Mouse (Mus musculus): ENCODE data around the gene Drg1. TPM values are rescaled to one million over a fixed set of nuclear protein-coding genes. Genes with fewer than 3 reads are reported as not detected.

The Drg1 gene
- polyA plus RNA-seq, 1 experiment from 2014 or later = 321 TPM

DNA sequence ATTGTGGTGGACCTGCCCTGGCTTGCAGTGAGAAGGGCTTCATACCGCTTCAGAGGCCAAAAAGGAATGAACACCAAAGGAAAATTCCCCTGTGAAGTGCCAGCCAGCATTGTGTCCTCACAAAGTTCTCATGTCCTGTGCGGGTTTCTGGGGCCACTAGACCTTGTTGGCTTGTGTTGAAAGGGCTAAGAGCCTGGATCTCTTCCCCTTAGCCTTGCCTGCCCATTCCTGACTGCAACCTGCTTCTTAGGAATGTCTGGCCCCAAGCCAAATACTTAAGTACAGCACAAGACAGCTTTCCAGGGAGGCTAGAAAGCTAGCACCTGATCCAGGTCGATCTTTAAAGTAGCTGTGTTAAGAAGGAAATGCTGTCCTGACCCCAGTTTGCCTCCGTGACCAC, 36.6 kb upstream of the Drg1 start:
- Histone ChIP-seq H3K9ac (ENCODE audit: low read depth, low read length) (no peak overlapping the region), H3K4me1 (replicated peaks; ENCODE audit: control insufficient read depth, insufficient read depth, low read length) (no peaks in the 10 kb centered on the region), H3K27me3 (ENCODE audit: control insufficient read depth, insufficient read depth, low read length) (no peaks in the 10 kb centered on the region), H3K9me3 (ENCODE audit: control insufficient read depth, low read length) (no peaks in the 10 kb centered on the region), H3K4me3 (ENCODE audit: low read depth, low read length) (no peak overlapping the region), H3K4me2 (replicated peaks; ENCODE audit: low read depth, low read length) (no peak overlapping the region), H3K27ac (ENCODE audit: low read depth, low read length) (no peak overlapping the region), H3K36me3 (ENCODE audit: control insufficient read depth, insufficient read depth, low read length) (peaks cover 48% of the 10 kb centered on the region)
- no peak for DNase-seq (ENCODE audit: low spot score)
- ATAC-seq (ENCODE audit: low FRiP score) = no peak
- WGBS = 88% methylated on average over 4 of the region's 4 CpGs

DNA sequence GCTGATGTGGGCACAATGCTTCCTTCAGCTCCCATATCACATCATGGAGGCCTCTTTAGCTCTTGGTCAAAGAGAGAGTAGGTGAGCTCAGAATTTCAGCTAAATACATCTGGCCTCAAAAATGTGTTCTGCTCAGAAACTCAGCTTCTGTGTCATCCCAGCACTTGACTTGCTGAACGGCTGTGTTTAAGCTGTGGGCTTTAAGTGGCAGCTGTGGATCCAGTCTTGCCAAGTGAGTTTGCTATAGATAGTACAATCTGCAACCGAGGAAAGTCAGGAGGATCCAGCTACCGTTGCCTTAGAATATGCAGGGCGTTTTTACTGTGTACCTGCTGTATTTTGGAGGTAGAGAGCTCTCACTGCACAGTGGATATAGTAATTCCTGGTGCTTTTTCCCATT, 36.2 kb upstream of the Drg1 start:
- Histone ChIP-seq H3K9ac (ENCODE audit: low read depth, low read length) (no peak overlapping the region), H3K4me3 (ENCODE audit: low read depth, low read length) (no peak overlapping the region), H3K36me3 (ENCODE audit: control insufficient read depth, insufficient read depth, low read length) (peaks cover 46% of the 10 kb centered on the region), H3K4me2 (replicated peaks; ENCODE audit: low read depth, low read length) (no peak overlapping the region), H3K4me1 (replicated peaks; ENCODE audit: control insufficient read depth, insufficient read depth, low read length) (no peaks in the 10 kb centered on the region), H3K27ac (ENCODE audit: low read depth, low read length) (no peak overlapping the region), H3K9me3 (ENCODE audit: control insufficient read depth, low read length) (no peaks in the 10 kb centered on the region), H3K27me3 (ENCODE audit: control insufficient read depth, insufficient read depth, low read length) (no peaks in the 10 kb centered on the region)
- no peak for ATAC-seq (ENCODE audit: low FRiP score)
- no peak for DNase-seq (ENCODE audit: low spot score)
- 94% methylated on average over 4 of the region's 4 CpGs for WGBS

- H3K27me3 ChIP-seq (ENCODE audit: control insufficient read depth, insufficient read depth, low read length) = no peaks in the 10 kb centered on the region
- no peak for DNase-seq (ENCODE audit: low spot score)
- H3K4me2 ChIP-seq (replicated peaks; ENCODE audit: low read depth, low read length) = no peak overlapping the region
- H3K9me3 ChIP-seq (ENCODE audit: control insufficient read depth, low read length) = no peaks in the 10 kb centered on the region
- no peak overlapping the region for H3K27ac ChIP-seq (ENCODE audit: low read depth, low read length)
- no peak for ATAC-seq (ENCODE audit: low FRiP score)
- no peak overlapping the region for H3K9ac ChIP-seq (ENCODE audit: low read depth, low read length)
- H3K4me1 ChIP-seq (replicated peaks; ENCODE audit: control insufficient read depth, insufficient read depth, low read length) = 0 out of 2 replicates have a peak, but pooled peaks cover under 1% of the 10 kb centered on the region
- peaks cover 39% of the 10 kb centered on the region for H3K36me3 ChIP-seq (ENCODE audit: control insufficient read depth, insufficient read depth, low read length)
- WGBS = 96% methylated on average over 5 of the region's 5 CpGs
- H3K4me3 ChIP-seq (ENCODE audit: low read depth, low read length) = no peak overlapping the region
Measured at GRCm38 (mm10) chr11:3301075-3301474, 34.9 kb upstream of the Drg1 start.

- no peak for ATAC-seq (ENCODE audit: low FRiP score)
- H3K4me2 ChIP-seq (replicated peaks; ENCODE audit: low read depth, low read length) = no peak overlapping the region
Measured at GRCm38 (mm10) chr11:3298813-3299185, 32.6 kb upstream of the Drg1 start.

DNA sequence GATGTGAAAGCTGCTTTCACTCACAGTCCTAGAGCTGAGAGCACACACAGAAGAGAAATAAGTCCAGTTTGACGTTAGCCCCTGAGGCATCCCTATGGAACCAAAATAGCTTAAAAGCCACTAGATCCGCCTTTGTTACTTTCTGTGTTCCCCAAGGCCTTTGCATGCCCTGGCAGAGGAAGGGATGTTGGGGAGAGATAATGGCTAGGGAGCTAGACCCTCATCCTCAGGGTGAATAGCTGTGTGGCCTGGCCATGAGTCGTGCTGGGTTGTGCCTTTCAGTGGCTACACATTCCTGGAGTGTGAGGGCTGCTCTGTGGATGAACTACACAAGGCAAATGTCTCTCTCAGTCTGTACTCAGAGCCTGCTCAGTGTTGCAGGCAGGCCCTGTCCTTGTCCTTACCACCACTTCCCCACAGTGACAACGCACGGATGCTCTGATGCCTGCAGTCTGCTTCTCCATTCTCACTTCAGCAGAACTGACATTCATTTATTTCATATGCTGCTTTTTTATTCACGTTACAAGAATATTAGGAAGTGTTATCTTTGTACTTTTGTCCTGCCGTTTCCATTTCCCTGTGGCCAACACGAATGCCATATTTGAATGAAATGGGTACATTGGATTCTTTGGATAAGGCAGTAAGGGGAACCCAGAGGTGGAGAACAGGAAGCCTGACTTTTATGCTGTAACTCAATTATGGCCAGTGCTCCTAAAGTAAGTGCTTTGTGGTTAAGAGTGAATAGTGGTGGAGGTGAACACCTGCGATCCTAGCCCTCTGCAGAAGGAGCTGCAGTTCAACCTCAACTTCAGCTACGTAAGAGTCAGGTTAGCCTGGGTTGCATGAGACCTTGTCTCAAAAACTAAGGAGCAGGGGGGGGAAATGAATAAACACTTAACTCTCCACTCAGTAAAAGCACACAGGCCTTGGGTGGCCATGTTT, 31.9 kb upstream of the Drg1 start:
- 92% methylated on average over 10 of the region's 10 CpGs for WGBS
- Histone ChIP-seq H3K9ac (ENCODE audit: low read depth, low read length) (no peak overlapping the region), H3K27me3 (ENCODE audit: control insufficient read depth, insufficient read depth, low read length) (no peaks in the 10 kb centered on the region), H3K4me3 (ENCODE audit: low read depth, low read length) (no peak overlapping the region), H3K4me2 (replicated peaks; ENCODE audit: low read depth, low read length) (no peak overlapping the region), H3K36me3 (ENCODE audit: control insufficient read depth, insufficient read depth, low read length) (peaks cover 41% of the 10 kb centered on the region), H3K9me3 (ENCODE audit: control insufficient read depth, low read length) (no peaks in the 10 kb centered on the region), H3K4me1 (replicated peaks; ENCODE audit: control insufficient read depth, insufficient read depth, low read length) (peaks cover 23% of the 10 kb centered on the region), H3K27ac (ENCODE audit: low read depth, low read length) (no peak overlapping the region)
- DNase-seq (ENCODE audit: low spot score) (no peak), ATAC-seq (ENCODE audit: low FRiP score) (no peak)

More at GRCm38 (mm10) chr11:3298813-3299185, 32.6 kb upstream of the Drg1 start:
- H3K9ac ChIP-seq (ENCODE audit: low read depth, low read length) = no peak overlapping the region
- H3K36me3 ChIP-seq (ENCODE audit: control insufficient read depth, insufficient read depth, low read length) = peaks cover 41% of the 10 kb centered on the region
- H3K9me3 ChIP-seq (ENCODE audit: control insufficient read depth, low read length) = no peaks in the 10 kb centered on the region
- H3K27ac ChIP-seq (ENCODE audit: low read depth, low read length) = no peak overlapping the region
- no peaks in the 10 kb centered on the region for H3K27me3 ChIP-seq (ENCODE audit: control insufficient read depth, insufficient read depth, low read length)
- no peak overlapping the region for H3K4me3 ChIP-seq (ENCODE audit: low read depth, low read length)
- H3K4me1 ChIP-seq (replicated peaks; ENCODE audit: control insufficient read depth, insufficient read depth, low read length) = peaks cover 20% of the 10 kb centered on the region
- no peak for DNase-seq (ENCODE audit: low spot score)
- 91% methylated on average over 14 of the region's 14 CpGs for WGBS

- 73% methylated on average over 5 of the region's 5 CpGs for WGBS
- H3K27me3 ChIP-seq (ENCODE audit: control insufficient read depth, insufficient read depth, low read length) = no peaks in the 10 kb centered on the region
- peaks cover 23% of the 10 kb centered on the region for H3K4me1 ChIP-seq (replicated peaks; ENCODE audit: control insufficient read depth, insufficient read depth, low read length)
- H3K27ac ChIP-seq (ENCODE audit: low read depth, low read length) = no peak overlapping the region
- H3K9me3 ChIP-seq (ENCODE audit: control insufficient read depth, low read length) = no peaks in the 10 kb centered on the region
- H3K9ac ChIP-seq (ENCODE audit: low read depth, low read length) = no peak overlapping the region; the same call in 1 of the 2 replicates
- H3K4me2 ChIP-seq (replicated peaks; ENCODE audit: low read depth, low read length) = no peak overlapping the region
- no peak for ATAC-seq (ENCODE audit: low FRiP score)
- peaks cover 33% of the 10 kb centered on the region for H3K36me3 ChIP-seq (ENCODE audit: control insufficient read depth, insufficient read depth, low read length)
- no peak overlapping the region for H3K4me3 ChIP-seq (ENCODE audit: low read depth, low read length)
- DNase-seq (ENCODE audit: low spot score) = no peak
Measured at GRCm38 (mm10) chr11:3296056-3296455, 29.8 kb upstream of the Drg1 start.

GRCm38 (mm10) chr11:3294641-3295040, 28.4 kb upstream of the Drg1 start:
- no peak overlapping the region for H3K27ac ChIP-seq (ENCODE audit: low read depth, low read length)
- H3K36me3 ChIP-seq (ENCODE audit: control insufficient read depth, insufficient read depth, low read length) = peaks cover 24% of the 10 kb centered on the region
- no peaks in the 10 kb centered on the region for H3K9me3 ChIP-seq (ENCODE audit: control insufficient read depth, low read length)
- 90% methylated on average over 2 of the region's 2 CpGs for WGBS
- peak overlapping the region; percentile 96 for H3K4me3 ChIP-seq (ENCODE audit: low read depth, low read length)
- H3K27me3 ChIP-seq (ENCODE audit: control insufficient read depth, insufficient read depth, low read length) = no peaks in the 10 kb centered on the region
- DNase-seq (ENCODE audit: low spot score) (no peak), ATAC-seq (ENCODE audit: low FRiP score) (no peak)
- H3K4me1 ChIP-seq (replicated peaks; ENCODE audit: control insufficient read depth, insufficient read depth, low read length) = peaks cover 23% of the 10 kb centered on the region
- peak overlapping the region; percentile 93 for H3K4me2 ChIP-seq (replicated peaks; ENCODE audit: low read depth, low read length)
- H3K9ac ChIP-seq (ENCODE audit: low read depth, low read length) = peak overlapping the region; percentile 98; the same call in 1 of the 2 replicates

- WGBS = 26% methylated on average over 4 of the region's 4 CpGs
- H3K4me1 ChIP-seq (replicated peaks; ENCODE audit: control insufficient read depth, insufficient read depth, low read length) = peaks cover 23% of the 10 kb centered on the region
- DNase-seq (ENCODE audit: low spot score) = no peak
Measured at GRCm38 (mm10) chr11:3293361-3293760, 27.1 kb upstream of the Drg1 start.

More at GRCm38 (mm10) chr11:3293361-3293760, 27.1 kb upstream of the Drg1 start:
- peaks cover 16% of the 10 kb centered on the region for H3K36me3 ChIP-seq (ENCODE audit: control insufficient read depth, insufficient read depth, low read length)
- peak overlapping the region; percentile 93 for H3K4me2 ChIP-seq (replicated peaks; ENCODE audit: low read depth, low read length)
- H3K9me3 ChIP-seq (ENCODE audit: control insufficient read depth, low read length) = no peaks in the 10 kb centered on the region
- ATAC-seq (ENCODE audit: low FRiP score) = no peak
- H3K9ac ChIP-seq (ENCODE audit: low read depth, low read length) = peak overlapping the region; percentile 98
- peak overlapping the region; percentile 100 for H3K27ac ChIP-seq (ENCODE audit: low read depth, low read length)
- H3K4me3 ChIP-seq (ENCODE audit: low read depth, low read length) = peak overlapping the region; percentile 96
- H3K27me3 ChIP-seq (ENCODE audit: control insufficient read depth, insufficient read depth, low read length) = no peaks in the 10 kb centered on the region

Data from hindbrain, embryonic 11.5 days (tissue).